Mouse (Mus musculus) heart, postnatal 0 days (tissue): ENCODE measurements around the gene Gnb4. TPM values are rescaled to one million over a fixed set of nuclear protein-coding genes. Genes with fewer than 3 reads are reported as not detected.
A peak's percentile ranks its signal among the peaks of the same experiment; 100 is the strongest.

Source experiments
- ATAC-seq: fragments of 200-750 bp; cut with Nextera tagmentation; 2 replicates; pipeline ENCODE4 v1.8.0; 2017; ENCODE audit warnings: low read depth, moderate number of reproducible peaks, moderate library complexity; ENCODE audit not compliant: insufficient read depth
- DNase-seq: peaks from one replicate; pipeline ENCODE4 v3.0.0-alpha.2; 2016; ENCODE audit warnings: low spot score
- H3K27ac ChIP-seq: fragments of 300-500 bp; sonication (generic); 2 replicates; pipeline ENCODE4 v1.5.1; 2014; ENCODE audit warnings: low read depth, mild to moderate bottlenecking
- H3K27me3 ChIP-seq: fragments of 300-500 bp; sonication (generic); 2 replicates; pipeline ENCODE4 v1.6.1; 2014; ENCODE audit warnings: low read length, mixed read lengths; ENCODE audit not compliant: control insufficient read depth, insufficient read depth
- H3K36me3 ChIP-seq: fragments of 300-500 bp; sonication (generic); replicated peaks from 2 replicates; pipeline ENCODE4 v1.6.1; 2014; ENCODE audit warnings: low read length, mixed read lengths; ENCODE audit not compliant: control insufficient read depth, insufficient read depth
- H3K4me1 ChIP-seq: fragments of 300-500 bp; sonication (generic); 2 replicates; pipeline ENCODE4 v1.6.1; 2014; ENCODE audit warnings: antibody characterized with exemption; ENCODE audit not compliant: control insufficient read depth, insufficient read depth
- H3K4me2 ChIP-seq: fragments of 300-500 bp; sonication (generic); 2 replicates; pipeline ENCODE4 v1.6.1; 2014; ENCODE audit warnings: low read depth, mild to moderate bottlenecking, low read length, moderate library complexity
- H3K4me3 ChIP-seq: fragments of 300-500 bp; sonication (generic); 2 replicates; pipeline ENCODE4 v1.5.1; 2014; ENCODE audit warnings: low read depth, low read length
- H3K9ac ChIP-seq: fragments of 300-500 bp; sonication (generic); replicated peaks from 2 replicates; pipeline ENCODE4 v1.6.1; 2014; ENCODE audit warnings: low read depth, low read length, mixed read lengths
- H3K9me3 ChIP-seq: fragments of 300-500 bp; sonication (generic); replicated peaks from 2 replicates; pipeline ENCODE4 v1.6.1; 2016; ENCODE audit warnings: low read length; ENCODE audit not compliant: control insufficient read depth
- CTCF ChIP-seq: IDR thresholded peaks from 2 replicates; pipeline ENCODE4 v1.5.1; 2016; ENCODE audit warnings: antibody characterized with exemption, control low read depth, low read depth
- EP300 ChIP-seq: IDR thresholded peaks from 2 replicates; pipeline ENCODE4 v1.6.1; 2016; ENCODE audit warnings: antibody characterized with exemption, low read depth
- WGBS: fragments of 180-500 bp; shearing (Covaris S2); extraction: QIAGEN DNeasy Blood & Tissue Kit; methylation state at CpG from one replicate; pipeline ENCODE4 v1.1.7; 2014; 5-methylcytosine and 5-hydroxymethylcytosine counted together
- polyA plus RNA-seq: library from polyadenylated mRNA; unstranded; fragments of >200 nt; fragmentation: Nextera tagmentation; extraction: Ambion mirVana; gene quantifications from 2 replicates; pipeline ENCODE4 v1.2.1, GENCODE M21; 2015
- total RNA-seq: library from RNA; depleted of rRNA; stranded (reverse); fragments of >200 nt; gene quantifications from 2 replicates; pipeline ENCODE4 v1.2.3, GENCODE M21; 2014; ENCODE audit warnings: low replicate concordance

Gnb4 gene
- total and polyA plus RNA-seq, 2 experiments from 2014 or later: 36.8 to 47.9 TPM

GRCm38 (mm10) chr3:32658821-32659220 lies 42.4 kb upstream of the Gnb4 start:
- peak overlapping the region; percentile 39 for H3K4me3 ChIP-seq
- H3K9me3 ChIP-seq: no peaks in the 10 kb centered on the region
- 6% methylated on average over 16 of the region's 16 CpGs for WGBS
- H3K9ac ChIP-seq: no peak overlapping the region
- no peak overlapping the region for H3K27ac ChIP-seq
- peak overlapping the region; percentile 53 for H3K4me2 ChIP-seq
- no peak for DNase-seq
- ATAC-seq: peak; percentile 62
- H3K27me3 ChIP-seq: no peaks in the 10 kb centered on the region
- H3K4me1 ChIP-seq: no peaks in the 10 kb centered on the region
- TF ChIP-seq EP300 (no peak), CTCF (no peak)
- no peaks in the 10 kb centered on the region for H3K36me3 ChIP-seq

GRCm38 (mm10) chr3:32658401-32658800 lies 42.0 kb upstream of the Gnb4 start:
- ATAC-seq (no peak), DNase-seq (no peak)
- WGBS: 30% methylated on average over 7 of the region's 7 CpGs
- Histone ChIP-seq H3K4me2 (peak overlapping the region; percentile 53), H3K4me1 (no peaks in the 10 kb centered on the region), H3K9ac (no peak overlapping the region), H3K4me3 (peak overlapping the region; percentile 39), H3K9me3 (no peaks in the 10 kb centered on the region), H3K36me3 (no peaks in the 10 kb centered on the region), H3K27ac (no peak overlapping the region), H3K27me3 (no peaks in the 10 kb centered on the region)
- TF ChIP-seq EP300: no peak
- TF ChIP-seq CTCF: no peak

DNA sequence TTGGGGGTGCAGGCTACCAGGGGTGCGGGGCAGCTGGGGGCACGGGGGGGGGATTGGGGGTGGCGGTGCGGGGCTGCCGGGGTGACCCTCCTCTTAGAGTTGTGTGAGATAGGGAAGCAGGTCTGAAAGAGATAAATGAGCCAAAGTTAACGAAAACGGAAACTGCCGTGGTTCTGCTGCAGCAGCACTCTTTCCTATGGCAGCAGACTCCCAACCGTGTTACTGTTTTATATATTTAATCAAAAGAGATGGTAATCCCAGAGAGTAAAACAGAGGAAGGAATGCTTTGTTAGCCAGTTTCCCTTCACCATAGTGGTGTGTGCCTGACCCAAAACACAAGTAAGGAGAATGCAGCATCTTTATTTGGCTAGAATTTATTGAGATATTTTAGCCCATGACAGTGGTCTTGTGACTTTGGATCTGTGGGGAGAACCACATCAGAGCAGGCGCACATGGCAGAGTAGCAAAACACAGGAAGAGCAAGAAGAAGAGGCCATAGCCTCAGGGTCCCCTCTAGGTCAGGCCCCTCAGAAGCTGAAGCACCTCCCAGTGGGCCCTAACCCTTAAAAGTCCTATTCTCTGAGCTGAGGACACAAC lies 40.1 kb upstream of the Gnb4 start:
- Histone ChIP-seq H3K4me2 (no peak overlapping the region), H3K4me1 (no peaks in the 10 kb centered on the region), H3K27ac (no peak overlapping the region), H3K4me3 (no peak overlapping the region), H3K9ac (no peak overlapping the region), H3K9me3 (no peaks in the 10 kb centered on the region), H3K36me3 (no peaks in the 10 kb centered on the region), H3K27me3 (no peaks in the 10 kb centered on the region)
- 61% methylated on average over 10 of the region's 10 CpGs for WGBS
- DNase-seq (no peak), ATAC-seq (no peak)
- TF ChIP-seq CTCF: no peak
- no peak for TF ChIP-seq EP300

DNA sequence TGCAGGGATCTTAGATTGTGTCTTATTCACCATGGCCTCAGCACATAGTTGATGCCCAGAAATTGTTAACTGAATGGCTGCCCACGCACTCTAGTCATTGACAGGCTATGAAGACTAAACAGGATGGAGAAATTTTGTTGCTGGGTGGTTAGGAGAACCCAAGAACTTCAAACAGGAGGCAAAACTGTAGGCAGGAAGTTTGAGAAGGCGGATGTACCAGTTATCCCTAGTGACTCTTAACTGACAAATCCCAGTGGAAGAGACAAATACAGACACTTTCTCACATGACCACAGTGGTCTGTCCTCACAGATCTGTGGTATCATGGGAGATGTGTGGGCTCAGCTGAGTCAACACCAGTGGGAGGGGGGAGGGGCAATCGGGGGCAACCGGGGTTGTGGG lies 39.6 kb upstream of the Gnb4 start:
- Histone ChIP-seq H3K4me3 (no peak overlapping the region), H3K4me1 (no peaks in the 10 kb centered on the region), H3K36me3 (no peaks in the 10 kb centered on the region), H3K9me3 (no peaks in the 10 kb centered on the region), H3K27ac (0 out of 2 replicates have a peak overlapping the region, but pooled peaks have one; percentile 5), H3K27me3 (no peaks in the 10 kb centered on the region), H3K4me2 (no peak overlapping the region), H3K9ac (no peak overlapping the region)
- no peak for ATAC-seq
- DNase-seq: no peak
- 71% methylated on average over 4 of the region's 4 CpGs for WGBS
- TF ChIP-seq EP300 (no peak), CTCF (no peak)

DNA sequence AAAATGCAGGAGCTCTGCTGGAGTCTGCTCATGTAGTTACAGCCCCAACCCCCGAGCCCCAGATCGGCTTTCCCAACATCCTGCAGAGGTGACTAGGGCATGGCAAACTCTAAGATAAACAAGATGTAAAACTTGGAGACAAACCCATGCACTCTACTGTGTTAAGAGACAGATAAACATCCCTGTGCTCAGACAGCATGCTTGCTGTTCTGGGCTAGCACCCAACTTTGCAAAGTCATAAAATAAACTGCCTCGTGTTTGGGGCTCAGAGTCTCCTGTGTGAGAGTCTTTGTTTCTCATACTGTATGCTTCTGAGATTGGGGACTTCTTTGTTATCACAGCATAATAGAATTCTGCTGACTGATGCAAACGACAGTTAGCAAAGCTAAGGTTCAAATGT lies 36.4 kb upstream of the Gnb4 start:
- no peaks in the 10 kb centered on the region for H3K36me3 ChIP-seq
- no peak overlapping the region for H3K4me3 ChIP-seq
- DNase-seq (no peak), ATAC-seq (no peak)
- no peaks in the 10 kb centered on the region for H3K4me1 ChIP-seq
- no peak for TF ChIP-seq CTCF
- TF ChIP-seq EP300: no peak
- no peaks in the 10 kb centered on the region for H3K27me3 ChIP-seq
- H3K4me2 ChIP-seq: no peak overlapping the region
- no peak overlapping the region for H3K9ac ChIP-seq
- H3K27ac ChIP-seq: no peak overlapping the region
- WGBS: 58% methylated on average over 4 of the region's 4 CpGs
- H3K9me3 ChIP-seq: no peaks in the 10 kb centered on the region

DNA sequence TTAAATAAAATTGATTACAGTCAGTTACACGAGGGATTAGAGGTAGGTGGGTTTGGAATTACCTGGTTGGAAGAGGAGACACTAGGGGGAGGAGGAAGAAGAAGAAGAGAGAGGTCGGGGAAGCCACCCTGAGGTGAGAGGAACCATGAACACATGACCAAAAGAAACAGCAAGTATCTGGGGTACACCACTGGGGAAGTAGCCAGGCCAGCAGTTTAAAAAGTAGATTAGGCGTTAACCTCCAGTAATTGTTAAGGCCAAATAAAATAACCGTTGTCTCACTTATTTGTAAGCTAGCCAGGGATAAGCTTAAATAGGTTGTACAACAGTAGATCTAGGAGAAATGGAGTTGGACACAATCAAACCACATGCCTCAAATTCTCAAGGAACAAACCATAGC lies 32.9 kb upstream of the Gnb4 start:
- no peaks in the 10 kb centered on the region for H3K4me1 ChIP-seq
- H3K9me3 ChIP-seq: no peaks in the 10 kb centered on the region
- 64% methylated on average over 4 of the region's 4 CpGs for WGBS

More for the DNA sequence above, 32.9 kb upstream of the Gnb4 start:
- no peaks in the 10 kb centered on the region for H3K27me3 ChIP-seq
- H3K27ac ChIP-seq: no peak overlapping the region
- H3K36me3 ChIP-seq: no peaks in the 10 kb centered on the region
- H3K4me2 ChIP-seq: no peak overlapping the region
- H3K4me3 ChIP-seq: no peak overlapping the region
- TF ChIP-seq CTCF: no peak
- TF ChIP-seq EP300: no peak
- no peak overlapping the region for H3K9ac ChIP-seq
- no peak for ATAC-seq
- no peak for DNase-seq
